Mouse (Mus musculus): Measurements from ENCODE around the gene Ntng1.
"Not testable (repeated sequence)": the region's sequence is repeated elsewhere in the genome, so short reads cannot be mapped to it uniquely, and the experiment has no call there.

Ntng1 gene

DNA sequence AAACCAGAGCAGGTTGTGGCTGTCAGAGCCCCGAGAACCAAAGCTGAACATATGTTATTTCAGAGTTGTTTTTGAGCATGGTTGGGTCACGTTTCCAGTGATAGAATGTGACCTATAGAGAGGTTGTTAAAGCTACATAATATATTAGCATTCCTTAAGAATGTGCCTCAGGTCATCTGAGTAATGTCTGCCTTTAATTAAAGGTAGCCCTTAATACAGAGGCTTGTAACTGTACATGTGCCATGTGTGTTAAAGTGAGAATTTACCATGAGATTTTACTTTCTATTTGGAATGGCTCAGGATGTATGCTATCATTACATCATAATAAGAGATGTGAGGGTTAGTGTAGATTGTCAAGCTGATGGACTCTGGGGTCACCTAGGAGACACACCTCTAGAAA, 368.6 kb downstream of the Ntng1 start:
- DNase-seq, result no peak

DNA sequence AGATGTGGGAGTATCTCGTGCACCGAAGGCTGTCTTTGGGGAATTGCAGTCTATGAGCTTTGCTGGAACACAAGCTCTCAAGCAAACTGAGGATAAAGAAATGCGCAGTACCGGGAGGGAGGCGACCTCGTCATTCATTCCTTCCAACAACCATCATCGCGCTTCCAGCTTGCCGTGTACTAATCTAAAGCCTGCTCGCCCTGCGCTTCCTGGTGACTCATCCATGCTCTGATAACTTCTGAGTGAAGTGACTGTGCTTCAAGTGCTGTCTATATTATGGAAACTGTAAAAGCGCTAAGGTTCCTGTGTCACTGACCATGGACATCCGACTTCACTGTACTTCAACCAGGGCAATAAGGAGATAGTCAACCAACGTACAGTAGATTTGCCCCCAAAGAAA, 371.7 kb downstream of the Ntng1 start:
- DNase-seq, result no peak

DNA sequence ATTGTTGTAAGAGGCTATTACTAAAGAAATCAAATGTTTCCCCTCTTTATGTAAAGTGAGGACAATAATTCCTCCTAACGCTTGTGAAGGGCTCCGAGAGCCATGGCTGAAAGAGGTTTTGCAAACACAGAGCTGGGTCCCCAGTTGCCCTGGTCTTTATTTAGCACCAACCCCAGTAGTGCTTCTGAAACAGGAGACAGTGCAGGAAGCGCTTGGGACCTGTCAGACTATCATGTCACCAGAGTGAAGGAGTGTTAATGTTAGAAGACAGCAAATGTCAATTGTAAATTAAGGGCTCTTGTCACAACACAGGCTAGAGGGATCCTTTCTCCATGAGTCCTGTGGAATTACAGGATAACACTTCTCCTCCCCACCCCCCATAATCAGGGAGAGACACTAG, 376.9 kb downstream of the Ntng1 start:
- no peak for DNase-seq

DNA sequence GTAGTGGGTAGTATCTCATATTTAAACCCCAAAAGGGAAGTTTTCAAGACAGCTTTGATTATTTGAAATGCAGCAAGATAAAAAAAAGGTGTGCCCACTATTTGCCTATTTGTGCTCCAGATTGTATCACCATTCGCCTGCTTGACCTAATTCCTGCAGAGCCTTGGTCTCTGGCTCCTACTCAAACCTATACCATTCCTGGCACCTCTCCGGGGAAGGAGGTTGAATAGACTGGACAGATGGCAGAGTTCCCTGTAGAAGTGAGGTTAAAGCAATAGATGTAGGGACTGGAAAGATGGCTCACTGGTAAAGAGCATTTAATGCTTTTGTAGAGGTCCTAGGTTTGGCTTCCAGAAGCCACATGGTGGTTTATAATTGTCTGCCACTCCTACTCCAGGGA, 378.2 kb downstream of the Ntng1 start:
- DNase-seq, result no peak

DNA sequence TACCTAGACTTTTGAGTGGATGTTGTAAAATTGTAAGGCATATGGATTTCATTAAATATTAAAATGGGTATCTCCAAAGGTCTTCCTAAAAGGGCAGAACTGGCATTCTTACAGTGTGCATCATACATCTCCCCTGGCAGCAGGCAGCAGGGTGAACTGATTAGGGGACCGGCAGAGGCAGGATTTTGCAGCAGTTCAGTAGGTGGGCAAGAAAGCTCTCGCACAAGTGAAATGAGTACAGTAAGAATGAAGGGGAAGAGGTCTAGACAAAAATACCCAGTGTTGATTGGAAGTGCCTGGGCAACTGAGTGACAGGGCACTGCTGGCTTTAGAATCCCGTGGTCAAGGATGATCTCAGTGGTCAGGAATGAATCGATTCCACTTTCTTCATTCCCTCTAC, 378.7 kb downstream of the Ntng1 start:
- DNase-seq, result no peak

DNA sequence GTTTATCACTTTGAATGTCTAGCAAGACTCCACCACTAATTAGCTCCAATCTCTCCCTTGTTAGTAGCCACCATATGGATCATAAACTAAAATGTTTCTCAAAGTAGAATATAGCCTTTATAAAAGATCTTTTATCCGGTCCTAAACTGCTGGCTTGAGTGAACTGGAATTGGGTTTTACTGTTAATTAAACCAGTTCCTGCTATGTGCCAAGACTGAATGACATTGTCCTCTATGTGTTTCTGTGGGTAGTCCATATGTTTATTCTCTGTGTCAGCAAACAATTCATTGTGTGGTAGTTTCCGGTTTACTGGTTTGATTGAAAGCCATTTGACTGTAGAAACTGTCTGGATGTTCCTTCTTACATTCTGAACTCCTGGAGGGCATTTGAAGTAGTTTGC, 387.4 kb downstream of the Ntng1 start:
- DNase-seq, result no peak

DNA sequence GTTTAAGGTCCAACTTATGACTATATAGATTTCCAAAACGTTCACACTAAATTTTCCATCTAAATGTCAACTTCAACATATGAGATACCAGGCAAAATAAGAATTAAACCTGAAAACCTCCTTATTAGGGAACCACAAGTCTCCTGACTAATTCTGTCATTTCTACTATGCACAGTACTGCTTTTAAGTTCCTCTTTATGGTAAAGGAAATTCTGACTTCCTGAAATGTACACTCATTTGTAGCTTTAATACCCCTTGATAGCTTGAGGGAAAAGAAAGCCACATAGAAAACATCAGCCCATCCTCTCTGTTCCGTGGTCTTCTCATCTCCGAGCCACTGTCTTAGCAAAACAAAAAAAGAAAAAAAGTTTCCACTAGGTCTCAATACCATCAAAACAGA, 396.2 kb downstream of the Ntng1 start:
- DNase-seq, result not testable (repeated sequence)

DNA sequence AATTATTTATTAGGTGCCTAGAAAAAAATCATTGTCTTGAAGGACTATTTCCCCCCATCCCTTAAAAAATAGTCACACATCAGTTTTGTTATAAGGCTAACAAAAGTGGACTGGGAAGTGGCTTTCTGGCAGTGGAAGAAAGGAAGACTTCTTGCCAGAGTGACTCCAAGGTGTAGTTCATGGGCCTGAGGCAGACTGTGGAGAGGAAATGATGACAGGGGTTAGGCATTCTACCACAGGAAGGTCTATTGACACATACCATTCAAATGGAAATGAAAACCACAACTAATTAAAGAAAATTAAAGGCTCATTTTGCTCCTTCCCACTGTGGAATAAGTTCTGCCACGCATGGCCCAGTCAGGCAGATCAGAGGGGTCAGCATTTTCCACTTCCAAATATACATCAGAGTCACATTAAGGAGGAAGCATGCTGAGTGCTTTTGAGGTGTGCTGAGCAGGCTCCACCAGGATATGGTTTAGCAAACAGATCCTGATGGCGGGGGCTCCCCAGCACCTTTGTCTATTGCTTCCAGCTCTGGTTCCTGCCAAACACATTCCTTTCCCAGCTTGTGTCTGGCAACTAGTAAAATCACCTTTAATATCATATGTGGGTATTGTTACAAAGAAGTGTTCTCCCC, 403.2 kb downstream of the Ntng1 start:
- DNase-seq, result no peak

DNA sequence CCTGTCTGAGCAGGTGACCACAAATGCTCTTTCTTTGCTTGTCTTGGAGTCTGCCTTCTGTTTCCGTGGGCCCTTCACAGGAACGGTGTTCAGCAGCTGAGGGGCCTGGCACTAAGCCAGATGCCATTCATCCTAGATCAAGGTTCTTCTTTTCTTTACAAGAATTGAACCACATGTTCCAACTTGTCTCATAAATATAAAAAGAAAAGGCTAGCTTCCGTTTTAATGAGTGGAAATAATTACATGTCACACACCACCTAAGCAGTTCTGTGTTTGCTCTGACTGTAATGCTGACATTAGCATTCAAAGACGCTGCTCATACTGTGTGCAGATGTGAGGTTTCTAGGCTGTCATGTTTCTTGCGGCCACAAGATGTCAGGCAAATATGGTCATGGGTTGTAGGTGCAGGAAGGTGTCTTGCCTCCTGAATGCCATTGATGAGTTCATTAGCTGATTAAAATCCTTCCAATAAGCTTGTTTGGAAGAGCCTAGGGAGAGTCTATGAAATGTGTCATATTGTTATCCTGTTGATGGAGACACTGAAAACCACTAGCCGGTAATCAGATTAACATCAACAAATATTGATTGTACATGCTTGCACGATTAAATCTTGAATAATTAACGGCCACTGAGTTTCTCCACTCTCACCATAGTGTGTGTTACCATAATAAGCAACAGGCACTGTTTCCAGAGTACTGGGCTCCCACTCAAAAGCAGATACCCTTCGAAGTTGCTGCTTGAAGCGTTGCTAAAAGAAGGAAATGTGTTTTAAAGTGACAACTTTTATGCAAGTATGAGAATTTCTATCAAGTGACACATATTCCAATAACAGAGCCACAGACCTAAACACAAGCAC, 411.3 kb downstream of the Ntng1 start:
- DNase-seq, result peak; percentile 3

DNA sequence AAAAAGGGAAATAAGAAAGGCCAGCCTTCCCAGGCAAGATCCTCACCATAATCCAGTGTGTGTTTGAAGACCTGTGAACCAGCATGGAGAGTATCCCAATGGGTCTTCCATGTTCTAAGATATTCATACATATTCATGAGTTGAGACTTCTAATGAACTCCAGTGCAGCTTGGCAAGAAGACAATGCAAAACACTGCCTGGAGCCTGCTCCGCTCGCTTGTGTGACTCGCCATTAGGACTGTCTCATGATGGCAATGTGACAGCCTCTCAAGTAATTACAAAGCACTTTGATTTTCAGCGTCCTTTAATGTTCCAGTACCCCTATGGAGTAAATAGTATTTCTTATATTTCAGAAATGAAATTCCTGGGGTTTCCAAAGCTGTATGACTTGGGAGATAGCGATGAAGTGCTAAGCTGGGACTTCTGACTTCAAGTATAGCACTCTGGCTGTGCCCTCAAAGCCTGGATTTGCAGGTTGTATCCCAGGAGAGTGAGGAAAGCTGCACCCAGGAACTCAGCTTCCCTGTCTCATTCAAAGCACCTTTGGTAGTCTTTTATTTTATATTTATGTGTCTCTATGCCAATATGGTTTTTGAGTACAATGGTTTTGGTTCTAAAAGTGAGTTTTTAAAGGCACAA, 412.1 kb downstream of the Ntng1 start:
- no peak for DNase-seq

Data from lung, postnatal 36 days (tissue).